Mouse (Mus musculus) heart, embryonic 14.5 days (tissue): ENCODE results near the gene Necap1. TPM values are rescaled to one million over a fixed set of nuclear protein-coding genes. Genes with fewer than 3 reads are reported as not detected.
A peak's percentile ranks its signal among the peaks of the same experiment; 100 is the strongest.

Experiments
- ATAC-seq: fragments of 200-750 bp; cut with Nextera tagmentation; 2 replicates; pipeline ENCODE4 v1.8.0; 2017; ENCODE audit warnings: low read depth, moderate TSS enrichment; ENCODE audit not compliant: insufficient number of reproducible peaks, insufficient read depth, low FRiP score
- H3K27ac ChIP-seq, 2 experiments: fragments of 200-500 bp in 1 of 2; fragments of 300-500 bp in 1 of 2; sonication (generic) in 1 of 2; replicated peaks in 1 of 2; 2 replicates each; pipeline ENCODE4 v1.5.1; 2012 to 2014; ENCODE audit warnings: low read depth in 2 of 2, low read length in 2 of 2, control low read depth in 1 of 2, mild to moderate bottlenecking in 1 of 2, mixed read lengths in 1 of 2; ENCODE audit not compliant: control insufficient read depth in 1 of 2, insufficient read depth in 1 of 2
- H3K27me3 ChIP-seq: fragments of 300-500 bp; sonication (generic); 2 replicates; pipeline ENCODE4 v1.6.1; 2014; ENCODE audit warnings: mild to moderate bottlenecking, low read length, control low read depth; ENCODE audit not compliant: control insufficient read depth, insufficient read depth
- H3K36me3 ChIP-seq: fragments of 300-500 bp; sonication (generic); 2 replicates; pipeline ENCODE4 v1.6.1; 2014; ENCODE audit warnings: mild to moderate bottlenecking, control low read depth, low read length, mixed read lengths; ENCODE audit not compliant: control insufficient read depth, insufficient read depth
- H3K4me1 ChIP-seq, 2 experiments: fragments of 200-500 bp in 1 of 2; fragments of 300-500 bp in 1 of 2; sonication (generic) in 1 of 2; 2 replicates each; pipeline ENCODE4 v1.6.1; 2012 to 2014; ENCODE audit warnings: low read length in 2 of 2, control low read depth in 1 of 2, mixed read lengths in 1 of 2; ENCODE audit not compliant: control insufficient read depth in 2 of 2, insufficient read depth in 2 of 2
- H3K4me2 ChIP-seq: fragments of 300-500 bp; sonication (generic); 2 replicates; pipeline ENCODE4 v1.6.1; 2014; ENCODE audit warnings: mild to moderate bottlenecking, low read length
- H3K4me3 ChIP-seq, 2 experiments: fragments of 200-500 bp in 1 of 2; fragments of 300-500 bp in 1 of 2; sonication (generic) in 1 of 2; 2 replicates each; pipeline ENCODE4 v1.5.1; 2012 to 2014; ENCODE audit warnings: low read length in 2 of 2, mild to moderate bottlenecking in 2 of 2, control low read depth in 1 of 2, low read depth in 1 of 2, moderate library complexity in 1 of 2; ENCODE audit not compliant: control insufficient read depth in 1 of 2, insufficient read depth in 1 of 2
- H3K9ac ChIP-seq: fragments of 300-500 bp; sonication (generic); 2 replicates; pipeline ENCODE4 v1.6.1; 2014; ENCODE audit warnings: mild to moderate bottlenecking, low read length
- H3K9me3 ChIP-seq: fragments of 300-500 bp; sonication (generic); 2 replicates; pipeline ENCODE4 v1.6.1; 2016; ENCODE audit warnings: low read length, control low read depth; ENCODE audit not compliant: control insufficient read depth
- WGBS: fragments of 180-500 bp; shearing (Covaris S2); extraction: QIAGEN DNeasy Blood & Tissue Kit; methylation state at CpG from one replicate; pipeline ENCODE4 v1.1.7; 2014; 5-methylcytosine and 5-hydroxymethylcytosine counted together
- polyA plus RNA-seq: library from polyadenylated mRNA; unstranded; fragments of >200 nt; fragmentation: Nextera tagmentation; extraction: Ambion mirVana; gene quantifications from 2 replicates; pipeline ENCODE4 v1.2.1, GENCODE M21; 2014

Gene Necap1
- polyA plus RNA-seq, 1 experiment from 2014 or later = 55.0 TPM

DNA sequence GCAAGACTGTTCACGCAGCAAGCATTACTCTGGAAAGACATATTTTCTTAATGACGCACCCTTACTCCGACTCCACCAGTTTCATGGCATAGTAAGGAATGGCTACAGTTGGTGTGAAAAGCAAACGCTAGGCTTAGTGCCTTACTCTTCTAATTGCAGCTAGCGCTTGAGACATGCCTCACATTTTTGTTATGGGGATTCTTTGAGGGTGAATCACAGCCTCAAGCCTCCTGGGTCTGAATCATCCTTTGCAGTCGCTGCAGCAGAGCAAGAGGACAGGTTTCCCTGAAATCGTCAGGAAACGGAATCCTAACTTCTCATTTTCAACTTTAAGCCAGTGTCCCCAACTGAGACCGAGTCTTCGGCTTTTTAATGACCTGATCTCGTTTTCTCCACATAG, 4.4 kb upstream of the Necap1 start:
- Histone ChIP-seq H3K4me3 (no peak overlapping the region), H3K9ac (no peak overlapping the region), H3K4me2 (no peak overlapping the region), H3K36me3 (no peaks in the 10 kb centered on the region), H3K27ac (no peak overlapping the region), H3K27me3 (no peaks in the 10 kb centered on the region), H3K9me3 (no peaks in the 10 kb centered on the region), H3K4me1 (no peaks in the 10 kb centered on the region)
- ATAC-seq = no peak
- 54% methylated on average over 11 of the region's 11 CpGs for WGBS

DNA sequence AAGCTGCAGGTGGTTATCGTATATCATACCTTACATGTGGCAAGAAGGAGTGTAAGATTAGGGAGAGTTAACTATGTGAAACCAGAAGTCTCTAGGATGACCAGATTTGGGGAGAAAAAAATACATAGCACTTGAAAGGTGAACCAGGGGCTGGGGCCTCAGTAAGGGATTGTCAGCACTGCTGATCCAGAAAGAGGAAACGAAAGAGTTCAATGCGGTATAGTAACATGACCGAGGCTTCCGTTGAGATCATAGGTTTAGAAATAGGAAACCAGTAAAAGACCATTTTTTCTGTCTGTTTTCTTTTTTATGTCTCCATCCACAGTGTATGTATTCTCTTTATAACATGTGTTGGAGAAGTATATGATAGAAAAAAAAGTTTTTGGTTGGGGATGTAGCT, 1.5 kb upstream of the Necap1 start:
- Histone ChIP-seq H3K9ac (no peak overlapping the region), H3K36me3 (peaks cover 18% of the 10 kb centered on the region), H3K4me3 (no peak overlapping the region), H3K27ac (no peak overlapping the region), H3K9me3 (no peaks in the 10 kb centered on the region), H3K27me3 (no peaks in the 10 kb centered on the region), H3K4me2 (no peak overlapping the region), H3K4me1 (peaks cover 0 to 7% of the 10 kb centered on the region in 2 experiments; a peak in 2 of 4 replicates)
- ATAC-seq = no peak
- 89% methylated on average over 5 of the region's 5 CpGs for WGBS

DNA sequence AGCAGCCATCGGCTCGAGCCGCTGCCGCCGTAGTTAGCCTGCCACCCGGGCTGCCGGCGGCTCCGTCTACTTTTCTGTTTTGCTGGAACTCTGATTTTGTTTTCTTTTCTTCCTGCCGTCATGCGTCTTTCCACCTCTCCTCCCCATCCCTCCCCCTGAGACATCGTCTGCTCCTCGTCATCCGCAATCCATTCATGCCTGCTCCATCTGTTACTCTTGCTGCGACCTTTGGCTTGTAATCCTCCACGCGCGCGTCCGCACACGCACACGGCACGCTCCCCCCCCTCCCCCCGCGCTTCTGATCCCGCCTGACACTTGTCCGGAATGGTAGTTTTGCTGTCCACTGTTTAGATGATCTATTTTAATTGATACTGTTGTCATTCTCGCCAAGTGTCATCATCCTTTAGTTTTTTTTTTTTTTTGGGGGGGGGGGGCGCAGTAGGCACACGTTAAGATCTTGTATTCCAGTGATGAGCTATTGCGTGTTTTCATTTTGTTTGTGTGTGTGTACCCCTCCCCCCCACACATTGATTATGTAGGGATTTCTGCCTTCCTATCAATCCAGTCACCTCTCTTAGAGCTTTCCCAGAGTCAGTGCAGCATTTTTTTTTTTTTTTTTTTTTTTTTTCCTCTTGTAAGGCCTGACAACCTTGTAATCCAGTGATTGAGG, 581 bp downstream of the Necap1 start:
- peaks cover 0 to 7% of the 10 kb centered on the region in 2 experiments; a peak in 2 of 4 replicates for H3K4me1 ChIP-seq
- no peaks in the 10 kb centered on the region for H3K27me3 ChIP-seq
- no peaks in the 10 kb centered on the region for H3K9me3 ChIP-seq
- WGBS = under 1% methylated on average over 30 of the region's 31 CpGs
- H3K9ac ChIP-seq = peak overlapping the region; percentile 94
- peak overlapping the region; percentile 93 to 99 for H3K4me3 ChIP-seq
- peaks cover 37% of the 10 kb centered on the region for H3K36me3 ChIP-seq
- peak; percentile 69; the same call in 1 of the 2 replicates for ATAC-seq
- H3K4me2 ChIP-seq = peak overlapping the region; percentile 73
- H3K27ac ChIP-seq = peak overlapping the region; percentile 82 to 88

DNA sequence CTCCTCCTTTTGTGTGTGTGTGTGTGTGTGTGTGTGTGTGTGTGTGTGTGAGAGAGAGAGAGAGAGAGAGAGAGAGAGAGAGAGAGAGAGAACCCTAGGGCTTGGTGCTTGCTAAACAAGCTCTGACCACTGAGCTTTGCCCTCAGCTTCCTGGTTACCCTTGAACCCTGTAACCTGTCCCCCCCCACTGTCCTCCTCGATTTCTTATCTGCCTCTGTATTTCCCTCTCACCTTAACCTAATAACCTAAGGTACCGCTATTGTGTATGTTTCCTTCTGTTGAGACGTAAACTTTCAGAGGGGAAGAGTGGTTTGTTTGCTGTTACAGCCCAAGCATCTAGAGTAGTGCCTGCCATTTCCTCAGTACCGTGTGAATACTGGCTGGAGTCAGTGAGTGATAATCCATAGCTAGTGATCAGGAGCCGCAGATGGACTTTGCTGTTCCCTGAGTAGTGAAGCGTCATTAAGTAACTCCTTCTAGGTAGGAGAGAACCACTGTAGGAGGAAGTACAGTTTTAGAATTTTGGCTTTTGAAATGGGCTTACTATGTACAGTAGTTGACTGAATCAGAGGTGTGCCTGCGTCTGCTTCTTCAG, 5.0 kb downstream of the Necap1 start:
- Histone ChIP-seq H3K36me3 (peaks cover 81% of the 10 kb centered on the region), H3K4me2 (no peak overlapping the region), H3K4me3 (no peak overlapping the region), H3K4me1 (peaks cover 0 to 7% of the 10 kb centered on the region in 2 experiments; a peak in 2 of 4 replicates), H3K27ac (no peak overlapping the region), H3K27me3 (no peaks in the 10 kb centered on the region), H3K9ac (no peak overlapping the region), H3K9me3 (no peaks in the 10 kb centered on the region)
- no peak for ATAC-seq
- WGBS = 85% methylated on average over 7 of the region's 7 CpGs

DNA sequence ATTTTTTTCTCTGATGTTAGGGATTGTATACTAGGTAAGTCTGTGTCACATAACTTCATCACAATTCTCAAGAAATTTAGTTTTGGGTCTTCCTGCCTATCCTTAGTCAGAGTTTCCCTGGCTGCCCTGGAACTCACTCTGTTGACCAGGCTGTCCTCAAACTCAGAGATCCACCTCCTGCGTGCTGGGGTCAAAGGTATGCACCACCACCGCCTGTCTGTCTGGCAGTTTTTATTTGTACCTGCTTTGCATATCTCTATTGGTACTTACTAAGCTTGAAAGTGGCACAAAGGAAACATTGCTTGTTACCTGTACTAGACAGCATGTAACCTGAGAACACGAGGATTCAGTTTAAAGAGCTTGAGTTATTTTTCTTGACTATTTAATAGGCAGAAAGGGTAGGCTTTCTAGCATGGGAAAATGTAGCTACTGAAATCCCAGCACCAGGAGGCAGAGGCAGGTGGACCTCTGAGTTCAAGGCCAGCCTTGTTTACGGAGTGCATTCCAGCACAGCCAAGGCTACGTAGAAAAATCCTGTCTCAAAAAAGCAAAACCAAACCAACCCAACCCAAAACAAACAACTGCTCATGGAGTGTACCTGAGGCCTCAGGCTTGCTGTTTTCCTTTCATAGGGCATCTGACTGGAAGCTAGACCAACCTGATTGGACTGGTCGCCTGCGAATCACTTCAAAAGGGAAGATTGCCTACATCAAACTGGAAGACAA, 5.7 kb downstream of the Necap1 start:
- H3K27ac ChIP-seq = no peak overlapping the region
- no peaks in the 10 kb centered on the region for H3K27me3 ChIP-seq
- 86% methylated on average over 7 of the region's 7 CpGs for WGBS

DNA sequence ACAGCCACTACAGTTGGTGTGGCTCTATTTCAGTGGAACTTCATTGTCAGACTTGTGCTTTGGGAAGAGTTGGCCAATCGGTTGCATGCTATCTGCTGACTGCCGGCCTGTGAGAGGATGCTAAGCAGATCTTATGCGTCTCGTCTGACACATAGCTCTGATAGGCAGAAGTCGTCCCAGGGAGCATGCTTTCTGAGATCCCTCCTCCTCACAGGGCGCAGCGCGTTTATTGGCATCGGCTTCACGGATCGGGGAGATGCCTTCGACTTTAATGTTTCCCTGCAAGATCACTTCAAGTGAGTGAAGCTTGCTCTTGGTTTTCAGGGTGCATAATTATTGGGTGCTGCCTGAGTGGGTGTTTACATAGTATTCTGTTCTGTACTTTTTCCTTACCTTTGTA, 7.0 kb downstream of the Necap1 start:
- no peak overlapping the region for H3K4me2 ChIP-seq
- H3K9ac ChIP-seq = no peak overlapping the region
- H3K4me3 ChIP-seq = no peak overlapping the region
- 80% methylated on average over 12 of the region's 12 CpGs for WGBS
- ATAC-seq = no peak
- H3K9me3 ChIP-seq = no peaks in the 10 kb centered on the region
- peaks cover 98% of the 10 kb centered on the region for H3K36me3 ChIP-seq
- H3K27ac ChIP-seq = no peak overlapping the region
- no peaks in the 10 kb centered on the region for H3K4me1 ChIP-seq
- H3K27me3 ChIP-seq = no peaks in the 10 kb centered on the region

More for the DNA sequence above, 5.7 kb downstream of the Necap1 start:
- peaks cover 0 to 7% of the 10 kb centered on the region in 2 experiments; a peak in 2 of 4 replicates for H3K4me1 ChIP-seq
- no peak overlapping the region for H3K9ac ChIP-seq
- ATAC-seq = no peak
- H3K4me2 ChIP-seq = no peak overlapping the region
- no peak overlapping the region for H3K4me3 ChIP-seq
- H3K9me3 ChIP-seq = no peaks in the 10 kb centered on the region
- H3K36me3 ChIP-seq = peaks cover 88% of the 10 kb centered on the region

DNA sequence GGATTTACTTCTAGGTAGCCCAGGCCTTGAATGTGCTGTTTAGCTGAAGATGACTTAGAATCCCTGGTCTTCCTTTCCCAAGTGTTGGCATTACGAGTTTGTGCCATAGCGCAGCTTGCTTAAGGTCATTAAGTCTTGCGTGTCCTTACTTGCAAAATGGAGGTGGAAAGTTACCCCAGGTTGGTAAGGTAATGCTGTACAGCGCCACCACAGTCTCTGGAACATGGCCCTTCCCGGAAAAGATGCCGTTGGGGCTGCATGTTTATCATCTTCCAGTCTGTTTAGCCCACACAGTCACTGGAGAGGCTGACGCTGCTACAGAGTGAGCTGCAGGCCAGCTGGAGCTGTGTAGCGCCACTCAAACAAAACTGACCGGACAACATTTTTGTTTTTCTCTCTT, 9.3 kb downstream of the Necap1 start:
- no peak overlapping the region for H3K9ac ChIP-seq
- H3K4me2 ChIP-seq = no peak overlapping the region
- no peak for ATAC-seq
- no peak overlapping the region for H3K4me3 ChIP-seq
- WGBS = 92% methylated on average over 9 of the region's 9 CpGs
- H3K4me1 ChIP-seq = no peaks in the 10 kb centered on the region
- H3K9me3 ChIP-seq = no peaks in the 10 kb centered on the region
- H3K36me3 ChIP-seq = peaks cover 100% of the 10 kb centered on the region
- no peaks in the 10 kb centered on the region for H3K27me3 ChIP-seq
- H3K27ac ChIP-seq = no peak overlapping the region
